Mouse (Mus musculus) lung, embryonic 15.5 days (tissue): ENCODE data around the gene Kat7. TPM values are rescaled to one million over a fixed set of nuclear protein-coding genes. Genes with fewer than 3 reads are reported as not detected.

Experiments used
- ATAC-seq: fragments of 200-750 bp; cut with Nextera tagmentation; 2 replicates; pipeline ENCODE4 v1.8.0; 2017; ENCODE audit warnings: moderate number of reproducible peaks, borderline replicate concordance; ENCODE audit not compliant: low FRiP score, low TSS enrichment; ENCODE audit errors: extremely low read depth
- H3K27ac ChIP-seq: fragments of 300-500 bp; sonication (generic); 2 replicates; pipeline ENCODE4 v1.5.1; 2015; ENCODE audit warnings: moderate library complexity, mild to moderate bottlenecking, inconsistent platforms
- H3K27me3 ChIP-seq: fragments of 300-500 bp; sonication (generic); 2 replicates; pipeline ENCODE4 v1.6.1; 2015; ENCODE audit warnings: inconsistent platforms
- H3K36me3 ChIP-seq: fragments of 300-500 bp; sonication (generic); 2 replicates; pipeline ENCODE4 v1.6.1; 2015; ENCODE audit warnings: inconsistent platforms
- H3K4me1 ChIP-seq: fragments of 300-500 bp; sonication (generic); 2 replicates; pipeline ENCODE4 v1.6.1; 2015; ENCODE audit warnings: inconsistent platforms
- H3K4me2 ChIP-seq: fragments of 300-500 bp; sonication (generic); 2 replicates; pipeline ENCODE4 v1.6.1; 2015; ENCODE audit warnings: inconsistent platforms, mild to moderate bottlenecking, moderate library complexity
- H3K4me3 ChIP-seq: fragments of 300-500 bp; sonication (generic); 2 replicates; pipeline ENCODE4 v1.5.1; 2015; ENCODE audit warnings: mild to moderate bottlenecking, inconsistent platforms
- H3K9ac ChIP-seq: fragments of 300-500 bp; sonication (generic); 2 replicates; pipeline ENCODE4 v1.6.1; 2015; ENCODE audit warnings: inconsistent platforms
- H3K9me3 ChIP-seq: fragments of 300-500 bp; sonication (generic); 2 replicates; pipeline ENCODE4 v1.6.1; 2016; ENCODE audit warnings: inconsistent platforms
- WGBS: fragments of 180-500 bp; shearing (Covaris S2); methylation state at CpG from one replicate; pipeline ENCODE4 v1.1.7; 2015; 5-methylcytosine and 5-hydroxymethylcytosine counted together
- polyA plus RNA-seq: library from polyadenylated mRNA; unstranded; fragments of >200 nt; fragmentation: Nextera tagmentation; extraction: Ambion mirVana; gene quantifications from 2 replicates; pipeline ENCODE4 v1.2.1, GENCODE M21; 2015

Kat7 gene
- polyA plus RNA-seq, 1 experiment from 2014 or later, result 78.0 TPM

GRCm38 (mm10) chr11:95307526-95307925 is 2.5 kb downstream of the Kat7 start:
- WGBS, result 75% methylated on average over 8 of the region's 8 CpGs
- H3K27ac ChIP-seq, result no peak overlapping the region
- H3K36me3 ChIP-seq, result peaks cover 32% of the 10 kb centered on the region
- H3K9ac ChIP-seq, result no peak overlapping the region
- H3K4me1 ChIP-seq, result peaks cover 22% of the 10 kb centered on the region
- no peaks in the 10 kb centered on the region for H3K27me3 ChIP-seq
- no peak for ATAC-seq
- H3K4me2 ChIP-seq, result no peak overlapping the region
- no peaks in the 10 kb centered on the region for H3K9me3 ChIP-seq
- H3K4me3 ChIP-seq, result no peak overlapping the region

GRCm38 (mm10) chr11:95305600-95305999 is 4.4 kb downstream of the Kat7 start:
- 88% methylated on average over 7 of the region's 7 CpGs for WGBS
- Histone ChIP-seq H3K4me2 (no peak overlapping the region), H3K4me1 (peaks cover 15% of the 10 kb centered on the region), H3K27me3 (no peaks in the 10 kb centered on the region), H3K36me3 (peaks cover 51% of the 10 kb centered on the region), H3K27ac (no peak overlapping the region), H3K9me3 (no peaks in the 10 kb centered on the region), H3K9ac (no peak overlapping the region), H3K4me3 (no peak overlapping the region)
- no peak for ATAC-seq

GRCm38 (mm10) chr11:95301772-95302171 is 8.3 kb downstream of the Kat7 start:
- 71% methylated on average over 3 of the region's 3 CpGs for WGBS
- no peaks in the 10 kb centered on the region for H3K9me3 ChIP-seq
- no peak overlapping the region for H3K4me3 ChIP-seq
- no peak for ATAC-seq
- no peak overlapping the region for H3K9ac ChIP-seq
- H3K4me1 ChIP-seq, result no peaks in the 10 kb centered on the region
- H3K27me3 ChIP-seq, result no peaks in the 10 kb centered on the region
- no peak overlapping the region for H3K4me2 ChIP-seq
- no peak overlapping the region for H3K27ac ChIP-seq
- H3K36me3 ChIP-seq, result peaks cover 80% of the 10 kb centered on the region

GRCm38 (mm10) chr11:95299886-95300285 is 10.2 kb downstream of the Kat7 start:
- Histone ChIP-seq H3K4me2 (no peak overlapping the region), H3K27me3 (no peaks in the 10 kb centered on the region), H3K9me3 (no peaks in the 10 kb centered on the region), H3K4me1 (no peaks in the 10 kb centered on the region), H3K9ac (no peak overlapping the region), H3K4me3 (no peak overlapping the region), H3K27ac (no peak overlapping the region), H3K36me3 (peaks cover 69% of the 10 kb centered on the region)
- no peak for ATAC-seq
- 90% methylated on average over 12 of the region's 12 CpGs for WGBS

- H3K4me1 ChIP-seq, result no peaks in the 10 kb centered on the region
- no peaks in the 10 kb centered on the region for H3K9me3 ChIP-seq
- H3K27ac ChIP-seq, result no peak overlapping the region
- H3K4me2 ChIP-seq, result no peak overlapping the region
- H3K36me3 ChIP-seq, result peaks cover 73% of the 10 kb centered on the region
- H3K9ac ChIP-seq, result no peak overlapping the region
- H3K27me3 ChIP-seq, result no peaks in the 10 kb centered on the region
- 13% methylated on average over 2 of the region's 2 CpGs for WGBS
- no peak overlapping the region for H3K4me3 ChIP-seq
- no peak for ATAC-seq
Measured at GRCm38 (mm10) chr11:95298146-95298545, 11.9 kb downstream of the Kat7 start.

GRCm38 (mm10) chr11:95295736-95296135 is 14.3 kb downstream of the Kat7 start:
- Histone ChIP-seq H3K27me3 (no peaks in the 10 kb centered on the region), H3K36me3 (peaks cover 71% of the 10 kb centered on the region), H3K9ac (no peak overlapping the region), H3K9me3 (no peaks in the 10 kb centered on the region), H3K4me1 (no peaks in the 10 kb centered on the region), H3K27ac (no peak overlapping the region), H3K4me3 (no peak overlapping the region), H3K4me2 (no peak overlapping the region)
- no peak for ATAC-seq
- WGBS, result 94% methylated on average over 13 of the region's 13 CpGs

- no peak overlapping the region for H3K9ac ChIP-seq
- ATAC-seq, result no peak
- H3K4me1 ChIP-seq, result no peaks in the 10 kb centered on the region
- no peak overlapping the region for H3K4me3 ChIP-seq
- no peak overlapping the region for H3K4me2 ChIP-seq
- H3K27me3 ChIP-seq, result no peaks in the 10 kb centered on the region
- no peak overlapping the region for H3K27ac ChIP-seq
- H3K36me3 ChIP-seq, result peaks cover 75% of the 10 kb centered on the region
- WGBS, result 79% methylated on average over 8 of the region's 8 CpGs
- no peaks in the 10 kb centered on the region for H3K9me3 ChIP-seq
Measured at GRCm38 (mm10) chr11:95293017-95293624, 16.9 kb downstream of the Kat7 start.

GRCm38 (mm10) chr11:95291998-95292397 is 18.0 kb downstream of the Kat7 start:
- WGBS, result 77% methylated on average over 4 of the region's 4 CpGs
- H3K9me3 ChIP-seq, result no peaks in the 10 kb centered on the region
- peaks cover 78% of the 10 kb centered on the region for H3K36me3 ChIP-seq
- H3K27ac ChIP-seq, result no peak overlapping the region
- no peak overlapping the region for H3K4me2 ChIP-seq
- no peak overlapping the region for H3K4me3 ChIP-seq
- ATAC-seq, result no peak
- no peaks in the 10 kb centered on the region for H3K27me3 ChIP-seq
- H3K9ac ChIP-seq, result no peak overlapping the region
- H3K4me1 ChIP-seq, result no peaks in the 10 kb centered on the region

GRCm38 (mm10) chr11:95282331-95282730 is 27.7 kb downstream of the Kat7 start:
- Histone ChIP-seq H3K9me3 (no peaks in the 10 kb centered on the region), H3K36me3 (peaks cover 99% of the 10 kb centered on the region), H3K4me1 (no peaks in the 10 kb centered on the region), H3K27ac (no peak overlapping the region), H3K4me3 (no peak overlapping the region), H3K4me2 (no peak overlapping the region), H3K27me3 (no peaks in the 10 kb centered on the region), H3K9ac (no peak overlapping the region)
- ATAC-seq, result no peak
- WGBS, result 94% methylated on average over 5 of the region's 5 CpGs

- no peak for ATAC-seq
- Histone ChIP-seq H3K27ac (no peak overlapping the region), H3K4me1 (no peaks in the 10 kb centered on the region), H3K9me3 (no peaks in the 10 kb centered on the region), H3K4me3 (no peak overlapping the region), H3K36me3 (peaks cover 99% of the 10 kb centered on the region), H3K27me3 (no peaks in the 10 kb centered on the region), H3K4me2 (no peak overlapping the region), H3K9ac (no peak overlapping the region)
- WGBS, result 88% methylated on average over 4 of the region's 4 CpGs
Measured at GRCm38 (mm10) chr11:95279061-95279659, 30.9 kb downstream of the Kat7 start.

GRCm38 (mm10) chr11:95276056-95276455 is 34.0 kb downstream of the Kat7 start:
- no peak for ATAC-seq
- Histone ChIP-seq H3K27me3 (no peaks in the 10 kb centered on the region), H3K4me3 (no peak overlapping the region), H3K4me2 (no peak overlapping the region), H3K9ac (no peak overlapping the region), H3K9me3 (no peaks in the 10 kb centered on the region), H3K27ac (no peak overlapping the region), H3K4me1 (no peaks in the 10 kb centered on the region), H3K36me3 (peaks cover 97% of the 10 kb centered on the region)
- 88% methylated on average over 6 of the region's 6 CpGs for WGBS

- no peak overlapping the region for H3K27ac ChIP-seq
- ATAC-seq, result no peak
- no peaks in the 10 kb centered on the region for H3K4me1 ChIP-seq
- 78% methylated on average over 3 of the region's 3 CpGs for WGBS
- no peak overlapping the region for H3K4me2 ChIP-seq
- no peak overlapping the region for H3K9ac ChIP-seq
- no peaks in the 10 kb centered on the region for H3K27me3 ChIP-seq
- H3K9me3 ChIP-seq, result no peaks in the 10 kb centered on the region
- H3K36me3 ChIP-seq, result peaks cover 94% of the 10 kb centered on the region
- no peak overlapping the region for H3K4me3 ChIP-seq
Measured at GRCm38 (mm10) chr11:95274613-95275012, 35.4 kb downstream of the Kat7 start.
